Mouse (Mus musculus) heart, embryonic 12.5 days (tissue): ENCODE measurements at regions not wholly inside any gene's neighbourhood (a gene's known extent, or its start where the extent isn't known, plus 50 kb on each side); places are given as distances from the start of the nearest gene placed in this dataset.

ENCODE experiments used
- ATAC-seq: fragments of 200-750 bp; cut with Nextera tagmentation; 2 replicates; pipeline ENCODE4 v1.8.0; 2017; ENCODE audit warnings: moderate TSS enrichment, moderate library complexity; ENCODE audit not compliant: insufficient number of reproducible peaks, low FRiP score
- H3K27ac ChIP-seq: fragments of 300-500 bp; sonication (generic); 2 replicates; pipeline ENCODE4 v1.5.1; 2016; ENCODE audit warnings: mild to moderate bottlenecking, moderate library complexity; ENCODE audit not compliant: poor library complexity, severe bottlenecking
- H3K27me3 ChIP-seq: fragments of 300-500 bp; sonication (generic); replicated peaks from 2 replicates; pipeline ENCODE4 v1.6.1; 2016; ENCODE audit warnings: mild to moderate bottlenecking, moderate library complexity
- H3K36me3 ChIP-seq: fragments of 300-500 bp; sonication (generic); 2 replicates; pipeline ENCODE4 v1.6.1; 2016; ENCODE audit warnings: mild to moderate bottlenecking, moderate library complexity
- H3K4me1 ChIP-seq: fragments of 300-500 bp; sonication (generic); replicated peaks from 2 replicates; pipeline ENCODE4 v1.6.1; 2016; ENCODE audit warnings: mild to moderate bottlenecking
- H3K4me2 ChIP-seq: fragments of 300-500 bp; sonication (generic); 2 replicates; pipeline ENCODE4 v1.6.1; 2016; ENCODE audit warnings: mild to moderate bottlenecking, moderate library complexity
- H3K4me3 ChIP-seq: fragments of 300-500 bp; sonication (generic); 2 replicates; pipeline ENCODE4 v1.5.1; 2016; ENCODE audit warnings: mild to moderate bottlenecking
- H3K9ac ChIP-seq: fragments of 300-500 bp; sonication (generic); 2 replicates; pipeline ENCODE4 v1.6.1; 2016; ENCODE audit warnings: mild to moderate bottlenecking, moderate library complexity
- H3K9me3 ChIP-seq: fragments of 300-500 bp; sonication (generic); replicated peaks from 2 replicates; pipeline ENCODE4 v1.6.1; 2016; ENCODE audit warnings: mild to moderate bottlenecking, moderate library complexity
- WGBS: fragments of 180-500 bp; shearing (Covaris S2); methylation state at CpG from one replicate; pipeline ENCODE4 v1.1.7; 2016; 5-methylcytosine and 5-hydroxymethylcytosine counted together

DNA sequence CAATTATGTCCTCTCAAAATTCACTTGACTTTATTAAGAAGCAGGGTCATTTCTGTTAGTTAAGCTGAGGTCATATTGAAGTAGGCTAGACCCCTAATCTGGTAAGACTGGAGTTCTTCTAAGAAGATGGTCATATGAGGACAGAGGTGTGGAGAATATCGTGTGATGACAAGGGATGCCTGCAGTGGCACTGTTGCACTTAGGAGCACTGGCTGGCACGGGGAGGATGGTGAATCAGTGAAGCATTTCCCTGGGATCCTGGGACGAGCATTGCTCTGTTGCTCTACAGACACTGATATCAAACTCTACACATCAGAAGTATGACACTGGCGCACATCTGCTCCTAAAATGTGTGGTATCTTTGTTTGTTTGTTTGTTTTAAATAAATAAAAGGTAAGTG is 493.6 kb downstream of the Slc4a3 start:
- Histone ChIP-seq H3K4me1 (peaks cover 6% of the 10 kb centered on the region), H3K27me3 (no peaks in the 10 kb centered on the region), H3K9ac (no peak overlapping the region), H3K4me2 (no peak overlapping the region), H3K4me3 (no peak overlapping the region), H3K27ac (no peak overlapping the region), H3K36me3 (no peaks in the 10 kb centered on the region), H3K9me3 (no peaks in the 10 kb centered on the region)
- no peak; the same call in 1 of the 2 replicates for ATAC-seq
- 66% methylated on average over 4 of the region's 4 CpGs for WGBS

DNA sequence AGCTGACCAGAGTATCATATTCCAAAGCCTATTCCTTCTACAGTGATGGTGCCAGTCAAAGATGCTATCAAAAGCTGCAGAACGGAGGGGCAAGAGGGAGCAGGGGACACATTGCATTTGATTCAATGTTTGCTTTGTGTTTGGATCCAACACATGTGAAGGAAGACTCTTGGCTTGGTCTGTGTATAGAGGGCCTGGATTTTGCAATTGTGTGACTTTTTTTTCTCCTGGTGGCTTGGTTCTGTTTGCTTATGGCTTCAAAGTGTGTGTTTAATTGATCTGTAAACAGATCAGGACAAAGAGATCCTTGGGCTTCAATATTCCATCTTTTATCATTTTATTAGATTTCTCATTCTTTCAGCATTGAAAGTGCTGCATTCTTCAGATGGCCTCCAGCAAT is 504.2 kb downstream of the Slc4a3 start:
- H3K4me3 ChIP-seq = no peak overlapping the region
- H3K4me2 ChIP-seq = no peak overlapping the region
- H3K9ac ChIP-seq = no peak overlapping the region
- WGBS = 85% methylated on average over 1 of the region's 1 CpGs
- no peak overlapping the region for H3K27ac ChIP-seq
- H3K9me3 ChIP-seq = no peaks in the 10 kb centered on the region
- H3K36me3 ChIP-seq = no peaks in the 10 kb centered on the region
- H3K4me1 ChIP-seq = no peaks in the 10 kb centered on the region
- no peak for ATAC-seq
- no peaks in the 10 kb centered on the region for H3K27me3 ChIP-seq

DNA sequence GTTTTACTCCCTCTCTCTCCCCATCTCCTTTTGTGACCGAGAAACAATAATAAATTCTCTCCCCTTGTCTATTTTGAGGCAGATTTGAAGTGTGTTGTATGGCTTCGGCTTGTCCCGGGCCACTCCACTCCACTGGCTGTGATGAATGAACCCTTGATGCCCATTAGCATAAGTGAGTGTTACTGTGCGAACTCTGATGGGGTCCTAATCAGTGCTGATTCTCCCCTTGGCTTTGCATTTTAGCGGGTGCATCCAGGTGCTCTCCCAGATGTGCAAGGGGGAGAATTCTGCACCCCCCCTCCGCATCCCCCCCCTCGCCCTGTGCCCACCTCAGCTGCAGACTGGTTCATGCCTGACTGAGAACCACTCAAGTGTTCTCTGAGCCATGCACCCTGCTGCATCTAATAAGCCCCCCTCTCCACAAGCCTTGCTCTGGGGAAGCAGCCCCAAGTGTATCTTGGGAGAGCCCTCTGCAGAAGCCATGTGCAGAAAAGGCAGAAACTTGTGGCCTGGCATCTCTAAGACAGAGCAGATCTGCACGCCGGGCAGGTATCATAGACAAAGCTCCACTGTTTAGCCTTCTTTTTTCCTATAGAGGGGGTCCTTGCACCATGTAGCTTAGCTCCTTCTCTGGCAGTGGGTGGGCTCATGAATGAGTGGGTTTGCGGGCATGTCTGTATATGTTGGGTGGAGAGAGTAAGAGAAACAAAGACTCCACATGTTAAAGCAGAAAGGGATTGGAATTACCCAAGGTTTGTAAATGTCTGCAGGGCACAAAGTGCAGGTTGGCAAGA is 507.5 kb downstream of the Slc4a3 start:
- 64% methylated on average over 10 of the region's 10 CpGs for WGBS
- H3K4me3 ChIP-seq = no peak overlapping the region
- H3K9ac ChIP-seq = no peak overlapping the region
- no peaks in the 10 kb centered on the region for H3K9me3 ChIP-seq
- no peak overlapping the region for H3K27ac ChIP-seq
- ATAC-seq = no peak
- no peaks in the 10 kb centered on the region for H3K36me3 ChIP-seq
- no peak overlapping the region for H3K4me2 ChIP-seq
- H3K4me1 ChIP-seq = no peaks in the 10 kb centered on the region
- no peaks in the 10 kb centered on the region for H3K27me3 ChIP-seq

GRCm38 (mm10) chr1:76065783-76066182 is 519.7 kb downstream of the Slc4a3 start:
- H3K36me3 ChIP-seq = no peaks in the 10 kb centered on the region
- no peak overlapping the region for H3K27ac ChIP-seq
- H3K4me3 ChIP-seq = no peak overlapping the region
- H3K4me2 ChIP-seq = no peak overlapping the region
- H3K27me3 ChIP-seq = no peaks in the 10 kb centered on the region
- peaks cover 6% of the 10 kb centered on the region; the same call in 1 of the 2 replicates for H3K4me1 ChIP-seq
- no peaks in the 10 kb centered on the region for H3K9me3 ChIP-seq
- no peak overlapping the region for H3K9ac ChIP-seq
- 77% methylated on average over 6 of the region's 6 CpGs for WGBS
- no peak for ATAC-seq

GRCm38 (mm10) chr1:76070831-76071321 is 524.8 kb downstream of the Slc4a3 start:
- ATAC-seq = no peak

GRCm38 (mm10) chr1:76075213-76075612 is 529.1 kb downstream of the Slc4a3 start:
- no peak for ATAC-seq
- 47% methylated on average over 3 of the region's 3 CpGs for WGBS
- Histone ChIP-seq H3K4me3 (no peak overlapping the region), H3K36me3 (no peaks in the 10 kb centered on the region), H3K27me3 (0 out of 2 replicates have a peak, but pooled peaks cover 3% of the 10 kb centered on the region), H3K4me2 (no peak overlapping the region), H3K4me1 (peaks cover 19% of the 10 kb centered on the region; the same call in 1 of the 2 replicates), H3K27ac (no peak overlapping the region), H3K9ac (no peak overlapping the region), H3K9me3 (no peaks in the 10 kb centered on the region)

More at GRCm38 (mm10) chr1:76070831-76071321, 524.8 kb downstream of the Slc4a3 start:
- no peak overlapping the region for H3K4me3 ChIP-seq
- 57% methylated on average over 16 of the region's 16 CpGs for WGBS
- H3K4me1 ChIP-seq = peaks cover 19% of the 10 kb centered on the region; the same call in 1 of the 2 replicates
- no peaks in the 10 kb centered on the region for H3K27me3 ChIP-seq
- H3K9me3 ChIP-seq = no peaks in the 10 kb centered on the region
- H3K36me3 ChIP-seq = no peaks in the 10 kb centered on the region
- H3K9ac ChIP-seq = no peak overlapping the region
- H3K27ac ChIP-seq = no peak overlapping the region
- H3K4me2 ChIP-seq = peak overlapping the region; percentile 29

GRCm38 (mm10) chr1:76075685-76076455 is 529.8 kb downstream of the Slc4a3 start:
- H3K9ac ChIP-seq = no peak overlapping the region
- no peaks in the 10 kb centered on the region for H3K36me3 ChIP-seq
- peaks cover 13% of the 10 kb centered on the region; the same call in 1 of the 2 replicates for H3K4me1 ChIP-seq
- ATAC-seq = no peak
- H3K27ac ChIP-seq = no peak overlapping the region
- H3K4me2 ChIP-seq = no peak overlapping the region
- H3K4me3 ChIP-seq = no peak overlapping the region
- 0 out of 2 replicates have a peak, but pooled peaks cover 3% of the 10 kb centered on the region for H3K27me3 ChIP-seq
- WGBS = 68% methylated on average over 10 of the region's 10 CpGs
- no peaks in the 10 kb centered on the region for H3K9me3 ChIP-seq

DNA sequence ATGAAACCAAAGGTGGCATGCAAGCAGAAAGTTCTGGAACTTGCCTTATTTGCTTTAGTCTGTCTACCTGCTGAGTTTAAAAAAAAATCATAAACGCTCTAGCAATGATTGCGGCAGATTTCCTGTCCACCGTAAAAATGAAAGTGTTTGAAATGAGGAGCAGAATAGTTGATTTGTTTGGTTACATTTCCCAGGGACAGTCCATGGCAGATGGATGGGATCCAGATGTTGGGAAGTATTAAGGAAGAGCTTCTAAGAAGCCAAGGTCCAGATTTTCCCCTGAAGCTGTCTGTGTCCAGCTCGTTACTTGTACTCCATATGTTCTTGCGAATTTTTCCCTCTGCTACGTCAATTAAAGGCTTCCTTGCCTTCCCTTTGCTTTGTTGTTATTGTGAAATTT is 534.2 kb downstream of the Slc4a3 start:
- Histone ChIP-seq H3K9me3 (no peaks in the 10 kb centered on the region), H3K4me1 (peaks cover 38% of the 10 kb centered on the region), H3K36me3 (no peaks in the 10 kb centered on the region), H3K9ac (no peak overlapping the region), H3K27me3 (0 out of 2 replicates have a peak, but pooled peaks cover 3% of the 10 kb centered on the region), H3K4me2 (no peak overlapping the region), H3K27ac (no peak overlapping the region), H3K4me3 (no peak overlapping the region)
- 74% methylated on average over 6 of the region's 6 CpGs for WGBS
- no peak for ATAC-seq

DNA sequence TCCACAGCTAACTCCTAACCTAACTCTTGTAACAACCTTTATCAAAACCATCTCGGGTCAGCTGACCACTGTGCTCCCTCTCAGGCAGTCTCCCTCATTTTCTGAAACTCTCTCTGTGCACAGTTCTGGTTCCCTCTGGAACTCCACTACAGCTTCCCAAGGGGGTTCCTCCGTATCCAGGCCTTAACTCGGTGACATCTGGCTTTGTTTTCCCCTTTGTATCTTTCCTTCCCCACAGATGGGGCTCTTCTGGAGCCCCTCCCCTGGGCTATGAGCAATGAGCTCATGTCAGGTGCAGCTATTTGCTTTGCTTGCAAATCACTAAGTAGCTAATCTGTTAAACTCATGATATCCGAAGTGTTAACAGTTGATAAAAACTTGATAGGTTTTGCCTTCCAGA is 535.6 kb downstream of the Slc4a3 start:
- H3K27ac ChIP-seq = no peak overlapping the region
- no peak overlapping the region for H3K4me3 ChIP-seq
- H3K9me3 ChIP-seq = no peaks in the 10 kb centered on the region
- ATAC-seq = no peak
- WGBS = 56% methylated on average over 4 of the region's 4 CpGs
- H3K9ac ChIP-seq = no peak overlapping the region
- H3K4me2 ChIP-seq = no peak overlapping the region
- no peaks in the 10 kb centered on the region for H3K36me3 ChIP-seq
- 0 out of 2 replicates have a peak, but pooled peaks cover 3% of the 10 kb centered on the region for H3K27me3 ChIP-seq
- peaks cover 34% of the 10 kb centered on the region for H3K4me1 ChIP-seq

GRCm38 (mm10) chr1:76083273-76084036 is 537.4 kb downstream of the Slc4a3 start:
- Histone ChIP-seq H3K9me3 (no peaks in the 10 kb centered on the region), H3K27me3 (no peaks in the 10 kb centered on the region), H3K9ac (no peak overlapping the region), H3K4me3 (no peak overlapping the region), H3K27ac (peak overlapping the region; percentile 84), H3K4me2 (no peak overlapping the region), H3K36me3 (no peaks in the 10 kb centered on the region), H3K4me1 (peaks cover 34% of the 10 kb centered on the region)
- peak; percentile 61 for ATAC-seq
- WGBS = 53% methylated on average over 3 of the region's 3 CpGs
